Mouse (Mus musculus) liver, embryonic 14.5 days (tissue): Measurements from ENCODE around the gene Nap1l5. TPM values are rescaled to one million over a fixed set of nuclear protein-coding genes. Genes with fewer than 3 reads are reported as not detected.

ENCODE experiments used
- ATAC-seq: fragments of 200-750 bp; cut with Nextera tagmentation; 2 replicates; pipeline ENCODE4 v1.8.0; 2017; ENCODE audit warnings: moderate number of reproducible peaks, mild to moderate bottlenecking, moderate library complexity; ENCODE audit not compliant: insufficient read depth
- DNase-seq, 3 experiments: peaks; one replicate each; pipeline ENCODE4 v3.0.0-alpha.2; 2012 to 2013; ENCODE audit warnings: low read depth in 3 of 3, low spot score in 3 of 3
- H3K27ac ChIP-seq: fragments of 300-500 bp; sonication (generic); 2 replicates; pipeline ENCODE4 v1.5.1; 2014; ENCODE audit warnings: moderate library complexity, mild to moderate bottlenecking, control low read depth, inconsistent platforms
- H3K27me3 ChIP-seq: fragments of 300-500 bp; sonication (generic); 2 replicates; pipeline ENCODE4 v1.6.1; 2014; ENCODE audit warnings: mild to moderate bottlenecking, low read length, moderate library complexity; ENCODE audit not compliant: control insufficient read depth, insufficient read depth
- H3K36me3 ChIP-seq: fragments of 300-500 bp; sonication (generic); replicated peaks from 2 replicates; pipeline ENCODE4 v1.6.1; 2014; ENCODE audit warnings: low read depth; ENCODE audit not compliant: control insufficient read depth, insufficient read depth
- H3K4me1 ChIP-seq, 2 experiments: fragments of 200-500 bp in 1 of 2; fragments of 300-500 bp in 1 of 2; sonication (generic) in 1 of 2; replicated peaks; 2 replicates each; pipeline ENCODE4 v1.6.1; 2012 to 2014; ENCODE audit warnings: antibody characterized with exemption in 1 of 2, inconsistent platforms in 1 of 2, low read length in 1 of 2; ENCODE audit not compliant: control insufficient read depth in 2 of 2, insufficient read depth in 2 of 2
- H3K4me2 ChIP-seq: fragments of 300-500 bp; sonication (generic); 2 replicates; pipeline ENCODE4 v1.6.1; 2014; ENCODE audit warnings: low read depth, mild to moderate bottlenecking, control low read depth, moderate library complexity
- H3K4me3 ChIP-seq, 2 experiments: fragments of 200-500 bp in 1 of 2; fragments of 300-500 bp in 1 of 2; sonication (generic) in 1 of 2; 2 replicates each; pipeline ENCODE4 v1.5.1; 2012 to 2014; ENCODE audit warnings: low read depth in 2 of 2, low read length in 2 of 2, mild to moderate bottlenecking in 2 of 2, control low read depth in 1 of 2, inconsistent platforms in 1 of 2, moderate library complexity in 1 of 2; ENCODE audit not compliant: insufficient read depth in 1 of 2
- H3K9ac ChIP-seq: fragments of 300-500 bp; sonication (generic); replicated peaks from 2 replicates; pipeline ENCODE4 v1.6.1; 2014; ENCODE audit warnings: mild to moderate bottlenecking, control low read depth, moderate library complexity
- H3K9me3 ChIP-seq: fragments of 300-500 bp; sonication (generic); 2 replicates; pipeline ENCODE4 v1.6.1; 2016; ENCODE audit warnings: low read length, mixed read lengths; ENCODE audit not compliant: control insufficient read depth
- CTCF ChIP-seq: IDR thresholded peaks from 2 replicates; pipeline ENCODE4 v1.5.1; 2016; ENCODE audit warnings: antibody characterized with exemption, low read depth, control low read depth
- EP300 ChIP-seq: IDR thresholded peaks from 2 replicates; pipeline ENCODE4 v1.6.1; 2016; ENCODE audit warnings: antibody characterized with exemption, low read depth
- WGBS: fragments of 180-500 bp; shearing (Covaris S2); extraction: QIAGEN DNeasy Blood & Tissue Kit; methylation state at CpG from one replicate; pipeline ENCODE4 v1.1.7; 2014; ENCODE audit not compliant: insufficient replicate concordance; 5-methylcytosine and 5-hydroxymethylcytosine counted together
- polyA plus RNA-seq, 2 experiments: library from polyadenylated mRNA; depleted of rRNA in 1 of 2; stranded (reverse) in 1 of 2; unstranded in 1 of 2; fragments of >200 nt; fragmentation: Nextera tagmentation in 1 of 2; extraction: Ambion mirVana in 1 of 2; gene quantifications; 2 replicates each; pipeline versions ENCODE4 v1.2.1 to v1.2.3; 2012 to 2014

The Nap1l5 gene
- polyA plus RNA-seq, 2 experiments, result 0.13 to 0.22 TPM

GRCm38 (mm10) chr6:58912842-58913241 lies 6.0 kb upstream of the Nap1l5 start:
- Histone ChIP-seq H3K27ac (no peak overlapping the region), H3K4me1 (0 out of 4 replicates have a peak, but pooled peaks cover 0 to 4% of the 10 kb centered on the region in 2 experiments), H3K36me3 (no peaks in the 10 kb centered on the region), H3K27me3 (no peaks in the 10 kb centered on the region), H3K4me2 (no peak overlapping the region), H3K9ac (no peak overlapping the region), H3K4me3 (no peak overlapping the region), H3K9me3 (no peaks in the 10 kb centered on the region)
- WGBS, result 50% methylated on average over 5 of the region's 5 CpGs
- DNase-seq (no peak), ATAC-seq (no peak)
- TF ChIP-seq EP300, result no peak
- TF ChIP-seq CTCF, result no peak

- Histone ChIP-seq H3K36me3 (no peaks in the 10 kb centered on the region), H3K4me3 (no peak overlapping the region), H3K27ac (no peak overlapping the region), H3K9me3 (no peaks in the 10 kb centered on the region), H3K4me1 (no peaks in the 10 kb centered on the region), H3K9ac (no peak overlapping the region), H3K4me2 (no peak overlapping the region), H3K27me3 (peaks cover 3% of the 10 kb centered on the region; the same call in 1 of the 2 replicates)
- 64% methylated on average over 2 of the region's 2 CpGs for WGBS
- ATAC-seq, result no peak
- no peak for TF ChIP-seq EP300
- no peak for TF ChIP-seq CTCF
- DNase-seq, result no peak
Measured at GRCm38 (mm10) chr6:58907791-58908190, 915 bp upstream of the Nap1l5 start.

- DNase-seq, result no peak
- no peaks in the 10 kb centered on the region for H3K36me3 ChIP-seq
- TF ChIP-seq CTCF (no peak), EP300 (no peak)
- no peaks in the 10 kb centered on the region for H3K4me1 ChIP-seq
- peaks cover 3% of the 10 kb centered on the region; the same call in 1 of the 2 replicates for H3K27me3 ChIP-seq
- ATAC-seq, result no peak
- WGBS, result 69% methylated on average over 8 of the region's 8 CpGs
- no peak overlapping the region for H3K27ac ChIP-seq
- H3K9ac ChIP-seq, result no peak overlapping the region
- H3K4me2 ChIP-seq, result no peak overlapping the region
- no peak overlapping the region for H3K4me3 ChIP-seq
- H3K9me3 ChIP-seq, result no peaks in the 10 kb centered on the region
Measured at GRCm38 (mm10) chr6:58907336-58907735, 460 bp upstream of the Nap1l5 start.

- no peak overlapping the region for H3K9ac ChIP-seq
- no peak for TF ChIP-seq CTCF
- no peak for TF ChIP-seq EP300
- H3K4me3 ChIP-seq, result no peak overlapping the region
- 50% methylated on average over 3 of the region's 3 CpGs for WGBS
- H3K36me3 ChIP-seq, result no peaks in the 10 kb centered on the region
- H3K4me2 ChIP-seq, result no peak overlapping the region
- H3K9me3 ChIP-seq, result no peaks in the 10 kb centered on the region
- DNase-seq (no peak), ATAC-seq (no peak)
- no peaks in the 10 kb centered on the region for H3K4me1 ChIP-seq
- H3K27ac ChIP-seq, result no peak overlapping the region
- peaks cover 3% of the 10 kb centered on the region; the same call in 1 of the 2 replicates for H3K27me3 ChIP-seq
Measured at GRCm38 (mm10) chr6:58904551-58904950, 2.3 kb downstream of the Nap1l5 start.

GRCm38 (mm10) chr6:58903171-58903570 lies 3.7 kb downstream of the Nap1l5 start:
- WGBS, result 37% methylated on average over 8 of the region's 8 CpGs

More at GRCm38 (mm10) chr6:58903171-58903570, 3.7 kb downstream of the Nap1l5 start:
- Histone ChIP-seq H3K27ac (no peak overlapping the region), H3K9me3 (no peaks in the 10 kb centered on the region), H3K4me2 (no peak overlapping the region), H3K4me1 (no peaks in the 10 kb centered on the region), H3K9ac (no peak overlapping the region), H3K27me3 (peaks cover 3% of the 10 kb centered on the region; the same call in 1 of the 2 replicates), H3K4me3 (no peak overlapping the region), H3K36me3 (no peaks in the 10 kb centered on the region)
- DNase-seq (no peak), ATAC-seq (no peak)
- no peak for TF ChIP-seq CTCF
- TF ChIP-seq EP300, result no peak
